In the genomic region with DNA sequence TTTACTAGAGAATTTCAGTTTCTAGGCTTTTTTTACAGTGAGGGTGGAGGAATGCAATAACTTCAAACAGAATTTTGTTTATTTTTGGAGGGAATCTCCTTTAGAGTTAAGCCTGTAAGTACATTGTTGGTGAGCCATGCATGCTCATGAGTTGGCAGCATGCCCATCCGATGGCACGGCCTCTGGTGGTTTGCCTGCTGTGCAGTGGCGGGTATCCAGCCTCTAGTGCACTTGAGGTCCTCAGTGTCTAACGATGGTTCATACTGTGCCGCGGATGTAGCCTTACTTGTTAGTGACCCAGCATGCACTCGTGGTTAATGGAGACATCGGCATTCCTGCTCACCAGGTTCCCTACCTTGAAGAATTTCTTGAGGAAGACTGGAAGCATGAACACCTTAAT, we compare ENCODE assay signal across 8 mouse cellular contexts. TPM values are rescaled to one million over a fixed set of nuclear protein-coding genes. Genes with fewer than 3 reads are reported as not detected.
DNase-seq lines count a peak whose midpoint lies in the region; ATAC-seq and TF ChIP-seq lines count a peak whose summit lies in the region.

No protein-coding gene starts in this region.

- TF ChIP-seq CTCF in brain, embryonic 14.5 days (IDR thresholded peaks at IDR 0.05; ENCODE audit: borderline replicate concordance, extremely low read depth, insufficient read depth, insufficient read length) = peak; percentile 1; the same call in 1 of the 2 replicates
- TF ChIP-seq CTCF in hindbrain, postnatal 0 days (IDR thresholded peaks at IDR 0.05; ENCODE audit: low read depth) = no peak
- TF ChIP-seq CTCF in thymus, adult 2 months (IDR thresholded peaks at IDR 0.05; ENCODE audit: borderline replicate concordance, control insufficient read depth, extremely low read depth, insufficient read depth, low read length, poor library complexity) = no peak

- H3K4me3 ChIP-seq in hindbrain, embryonic 13.5 days = no peak overlapping the region
- H3K4me3 ChIP-seq in hindbrain, embryonic 10.5 days = no peak overlapping the region
- H3K4me3 ChIP-seq in hindbrain, postnatal 0 days (ENCODE audit: low read length) = no peak overlapping the region
- no peak overlapping the region for H3K4me3 ChIP-seq in thymus, adult 2 months (ENCODE audit: control insufficient read depth, insufficient read depth, low read length)

- no peak overlapping the region for H3K9ac ChIP-seq in hindbrain, embryonic 13.5 days
- no peak overlapping the region for H3K9ac ChIP-seq in hindbrain, postnatal 0 days (replicated peaks; ENCODE audit: low read length)

- TF ChIP-seq POLR2A in brain, embryonic 14.5 days (IDR thresholded peaks at IDR 0.05; ENCODE audit: borderline replicate concordance, extremely low read depth, insufficient read depth, insufficient read length, poor library complexity, severe bottlenecking) = no peak
- no peak for TF ChIP-seq POLR2A in thymus, adult 2 months (IDR thresholded peaks at IDR 0.05; ENCODE audit: control insufficient read depth, extremely low read depth, insufficient read depth, low read length, poor library complexity)

- H3K27ac ChIP-seq in hindbrain, embryonic 13.5 days = no peak overlapping the region
- H3K27ac ChIP-seq in hindbrain, embryonic 10.5 days = no peak overlapping the region
- no peak overlapping the region for H3K27ac ChIP-seq in hindbrain, postnatal 0 days
- H3K27ac ChIP-seq in thymus, adult 2 months (ENCODE audit: control insufficient read depth, insufficient read depth, low read length) = no peak overlapping the region

- WGBS in hindbrain, embryonic 13.5 days = 62% methylated on average over 8 of the region's 8 CpGs
- WGBS in hindbrain, embryonic 10.5 days = 93% methylated on average over 8 of the region's 8 CpGs
- WGBS in hindbrain, postnatal 0 days = 33% methylated on average over 8 of the region's 8 CpGs
- WGBS in thymus, adult 2 months = 93% methylated on average over 8 of the region's 8 CpGs

- peaks cover 54% of the 10 kb centered on the region for H3K36me3 ChIP-seq in hindbrain, embryonic 13.5 days
- peaks cover 77% of the 10 kb centered on the region for H3K36me3 ChIP-seq in hindbrain, embryonic 10.5 days
- peaks cover 17% of the 10 kb centered on the region for H3K36me3 ChIP-seq in hindbrain, postnatal 0 days (ENCODE audit: insufficient read depth, low read length)
- peaks cover 54% of the 10 kb centered on the region for H3K36me3 ChIP-seq in thymus, adult 2 months (ENCODE audit: control insufficient read depth, insufficient read depth, low read length)

- H3K9me3 ChIP-seq in hindbrain, embryonic 13.5 days = no peaks in the 10 kb centered on the region
- H3K9me3 ChIP-seq in hindbrain, embryonic 10.5 days = no peaks in the 10 kb centered on the region
- no peaks in the 10 kb centered on the region for H3K9me3 ChIP-seq in hindbrain, postnatal 0 days (ENCODE audit: low read length)

- 0 out of 2 replicates have a peak, but pooled peaks have one; percentile 43 for ATAC-seq in hindbrain, embryonic 13.5 days (ENCODE audit: low FRiP score)
- ATAC-seq in hindbrain, postnatal 0 days = no peak

- 0 out of 2 replicates have a peak, but pooled peaks cover 3% of the 10 kb centered on the region for H3K4me1 ChIP-seq in hindbrain, embryonic 13.5 days (replicated peaks)
- H3K4me1 ChIP-seq in hindbrain, embryonic 10.5 days (replicated peaks) = no peaks in the 10 kb centered on the region
- H3K4me1 ChIP-seq in hindbrain, postnatal 0 days (ENCODE audit: insufficient read depth, low read length) = no peaks in the 10 kb centered on the region
- H3K4me1 ChIP-seq in thymus, adult 2 months (replicated peaks; ENCODE audit: control insufficient read depth, insufficient read depth, low read length) = no peaks in the 10 kb centered on the region

- no peaks in the 10 kb centered on the region for H3K27me3 ChIP-seq in hindbrain, embryonic 13.5 days
- no peaks in the 10 kb centered on the region for H3K27me3 ChIP-seq in hindbrain, embryonic 10.5 days (ENCODE audit: insufficient read depth, poor library complexity, severe bottlenecking)
- no peaks in the 10 kb centered on the region for H3K27me3 ChIP-seq in hindbrain, postnatal 0 days (ENCODE audit: insufficient read depth, low read length)
- no peaks in the 10 kb centered on the region for H3K27me3 ChIP-seq in thymus, adult 2 months (ENCODE audit: control insufficient read depth, insufficient read depth, low read length)

- no peak overlapping the region for H3K4me2 ChIP-seq in hindbrain, embryonic 13.5 days
- no peak overlapping the region for H3K4me2 ChIP-seq in hindbrain, postnatal 0 days (ENCODE audit: low read depth, low read length)

- DNase-seq in hindbrain, embryonic 10.5 days (ENCODE audit: low spot score) = no peak
- DNase-seq in 3134 (ENCODE audit: extremely low read depth, insufficient read length, low spot score) = peak; percentile 17
- DNase-seq in brain, embryonic 14.5 days (ENCODE audit: low read depth) = peak; percentile 77
- peak; percentile 65 for DNase-seq in hindbrain, postnatal 0 days (ENCODE audit: low spot score)
- DNase-seq in right cerebral cortex, postnatal 4 days = peak; percentile 53
- DNase-seq in thymus, postnatal 25 days = no peak
- no peak for DNase-seq in thymus, adult 2 months

RNA-seq across cellular contexts. Expression of gene Phtf1, which starts 39.6 kb away (rescaled TPM):
- 27.9 and 30.0 TPM in 2 replicates for polyA plus RNA-seq in hindbrain, embryonic 13.5 days (2015; fragmentation: Nextera tagmentation; extraction: Ambion mirVana)
- polyA plus RNA-seq in hindbrain, embryonic 10.5 days (2016; fragmentation: Nextera tagmentation; extraction: Ambion mirVana) = 34.5 TPM in 2 replicates
- 21.2 and 25.6 TPM in 2 replicates for polyA plus RNA-seq in brain, embryonic 14.5 days (2012; rRNA removed)
- total RNA-seq in hindbrain, postnatal 0 days (2014; rRNA removed) = 24.0 and 25.0 TPM in 2 replicates
- polyA plus RNA-seq in hindbrain, postnatal 0 days (2015; fragmentation: Nextera tagmentation; extraction: Ambion mirVana) = 18.4 and 18.6 TPM in 2 replicates
- 16.9 and 20.7 TPM in 2 replicates for polyA plus RNA-seq in thymus, adult 2 months (2012; rRNA removed)

Comparison
In these comparisons a context has a peak if more than half of its experiments do, and no peak if none do; other contexts are left out.
1. DNase-seq: peak in 3134 (single experiment), brain, embryonic 14.5 days (single experiment), hindbrain, postnatal 0 days (single experiment) and right cerebral cortex, postnatal 4 days (single experiment); none in hindbrain, embryonic 10.5 days (single experiment), thymus, postnatal 25 days (single experiment) and thymus, adult 2 months (single experiment).